ENCODE assay signal across 31 mouse cellular contexts in the genomic region with DNA sequence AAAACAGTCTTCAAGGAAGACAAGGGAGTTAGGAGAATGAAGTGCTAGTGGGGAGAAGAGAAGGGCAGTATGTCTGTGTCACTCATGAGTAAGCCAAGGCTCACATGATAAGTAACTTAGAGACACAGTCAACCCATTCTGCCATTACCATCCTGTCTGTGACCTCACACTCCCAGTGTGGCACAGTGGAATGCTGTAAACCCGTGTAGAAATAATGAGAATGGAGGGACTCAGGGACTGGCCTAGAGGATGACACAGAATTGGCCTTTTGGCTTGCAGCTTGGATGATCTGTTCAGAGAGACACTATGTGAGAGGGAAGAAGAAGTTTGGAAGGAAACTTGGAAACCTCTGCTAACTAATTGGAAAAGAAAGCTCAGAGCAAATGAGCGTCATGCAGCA. TPM values are rescaled to one million over a fixed set of nuclear protein-coding genes. Genes with fewer than 3 reads are reported as not detected.
"Had no signal": no experiment of that assay in that cellular context is flagged by ENCODE, and none has a peak within 500 bp of the region (broad histone marks: within the 10 kb centered on the region; RNA-seq: fewer than 3 reads in every experiment).

No protein-coding gene starts in this region.

- H3K36me3 ChIP-seq: limb, embryonic 15.5 days; liver, embryonic 12.5 days; liver, embryonic 13.5 days; liver, embryonic 15.5 days; lung, embryonic 15.5 days; midbrain, embryonic 13.5 days; midbrain, embryonic 15.5 days had no signal

- H3K27me3 ChIP-seq: limb, embryonic 12.5 days; limb, embryonic 13.5 days; limb, embryonic 15.5 days; liver, embryonic 12.5 days; liver, embryonic 13.5 days; liver, embryonic 15.5 days; lung, embryonic 15.5 days; midbrain, embryonic 12.5 days; midbrain, embryonic 13.5 days; midbrain, embryonic 15.5 days had no signal

- H3K4me1 ChIP-seq: liver, embryonic 12.5 days; lung, embryonic 15.5 days; midbrain, embryonic 10.5 days; midbrain, embryonic 12.5 days; midbrain, embryonic 15.5 days had no signal

- H3K27ac ChIP-seq: limb, embryonic 10.5 days; limb, embryonic 12.5 days; limb, embryonic 13.5 days; limb, embryonic 15.5 days; liver, embryonic 12.5 days; liver, embryonic 13.5 days; liver, embryonic 14.5 days; liver, embryonic 15.5 days; lung, embryonic 15.5 days; macrophage; midbrain, embryonic 10.5 days; midbrain, embryonic 12.5 days; midbrain, embryonic 13.5 days; midbrain, embryonic 15.5 days had no signal

- H3K4me3 ChIP-seq: limb, embryonic 10.5 days; limb, embryonic 12.5 days; limb, embryonic 13.5 days; limb, embryonic 15.5 days; liver, embryonic 12.5 days; liver, embryonic 13.5 days; liver, embryonic 15.5 days; lung, embryonic 15.5 days; megakaryocyte, embryonic 14.5 days; midbrain, embryonic 10.5 days; midbrain, embryonic 12.5 days; midbrain, embryonic 13.5 days; midbrain, embryonic 15.5 days; myocyte had no signal

- DNase-seq: left cerebral cortex, postnatal 4 days; liver; liver, embryonic 13.5 days; liver, postnatal 0 days; lung, adult 18-20 months; lung, adult 2 months; lung, embryonic 14.5 days; lung, postnatal 10 days; lung, postnatal 14 days; lung, postnatal 36 days; lung, postnatal 4 days; midbrain, embryonic 14.5 days had no signal

RNA-seq across cellular contexts. Expression of a gene that starts 5.8 kb away (rescaled TPM):
- total RNA-seq: megakaryocyte, adult 5-6 weeks; monocyte, adult 5-6 weeks had no signal

RNA-seq across cellular contexts. Expression of a gene that starts 36.6 kb away (rescaled TPM):
- total RNA-seq: megakaryocyte, adult 5-6 weeks; megakaryocyte-erythroid progenitor cell, adult 5-6 weeks; monocyte, adult 5-6 weeks had no signal
- polyA plus RNA-seq: liver, adult 2 months; macrophage had no signal
